Mouse (Mus musculus) spleen, adult 2 months (tissue): ENCODE results near the gene Fermt3.

ENCODE experiments used
- CTCF ChIP-seq: fragments of 200-500 bp; IDR thresholded peaks from 2 replicates; pipeline ENCODE4 v1.5.1; 2011; ENCODE audit warnings: mild to moderate bottlenecking, inconsistent platforms; ENCODE audit not compliant: insufficient read depth, insufficient read length, insufficient replicate concordance; ENCODE audit errors: extremely low read depth
- POLR2A ChIP-seq: fragments of 200-500 bp; IDR thresholded peaks from 2 replicates; pipeline ENCODE4 v1.6.1; 2011; ENCODE audit warnings: low read depth, low read length, inconsistent platforms

GRCm38 (mm10) chr19:6997721-6998290 is 21.5 kb downstream of the Fermt3 start:
- TF ChIP-seq CTCF (no peak), POLR2A (no peak)
